Mouse (Mus musculus): ENCODE data around the gene Naip2. TPM values are rescaled to one million over a fixed set of nuclear protein-coding genes. Genes with fewer than 3 reads are reported as not detected.

The Naip2 gene
- polyA plus RNA-seq, 1 experiment from 2014 or later = 1.4 TPM

- H3K9ac ChIP-seq (replicated peaks) = no peak overlapping the region
- peaks cover 6% of the 10 kb centered on the region; the same call in 1 of the 2 replicates for H3K4me1 ChIP-seq (ENCODE audit: insufficient read depth)
- H3K27me3 ChIP-seq (ENCODE audit: insufficient read depth, low read length) = no peaks in the 10 kb centered on the region
- H3K9me3 ChIP-seq (ENCODE audit: low read length) = no peaks in the 10 kb centered on the region
- WGBS (ENCODE audit: insufficient replicate concordance) = 33% methylated on average over 5 of the region's 5 CpGs
- no peak overlapping the region for H3K27ac ChIP-seq (ENCODE audit: low read depth)
- TF ChIP-seq EP300 (IDR thresholded peaks at IDR 0.05; ENCODE audit: low read depth) (no peak), CTCF (IDR thresholded peaks at IDR 0.05; ENCODE audit: low read depth) (peak; percentile 74)
- H3K36me3 ChIP-seq (replicated peaks; ENCODE audit: insufficient read depth, low read length) = no peaks in the 10 kb centered on the region
- no peak overlapping the region for H3K4me3 ChIP-seq (ENCODE audit: low read depth, low read length)
- no peak for DNase-seq
- no peak for ATAC-seq
- H3K4me2 ChIP-seq (ENCODE audit: low read depth, low read length) = no peak overlapping the region
Observed at GRCm38 (mm10) chr13:100112218-100112972, 89.5 kb downstream of the Naip2 start.

GRCm38 (mm10) chr13:100107652-100108472, 94.0 kb downstream of the Naip2 start, which contains the start of gene Serf1:
Gene Serf1, plus strand, starts transcription at chr13:100108012.
- 3% methylated on average over 74 of the region's 76 CpGs for WGBS (ENCODE audit: insufficient replicate concordance)
- no peak for TF ChIP-seq EP300 (IDR thresholded peaks at IDR 0.05; ENCODE audit: low read depth)
- TF ChIP-seq CTCF (IDR thresholded peaks at IDR 0.05; ENCODE audit: low read depth) = no peak
- Histone ChIP-seq H3K27me3 (ENCODE audit: insufficient read depth, low read length) (no peaks in the 10 kb centered on the region), H3K4me2 (ENCODE audit: low read depth, low read length) (peak within 1 kb of the TSS; percentile 96), H3K9me3 (ENCODE audit: low read length) (no peaks in the 10 kb centered on the region), H3K4me1 (ENCODE audit: insufficient read depth) (peaks cover 11% of the 10 kb centered on the region; the same call in 1 of the 2 replicates), H3K27ac (ENCODE audit: low read depth) (no peak within 1 kb of the TSS), H3K36me3 (replicated peaks; ENCODE audit: insufficient read depth, low read length) (no peaks in the 10 kb centered on the region), H3K9ac (replicated peaks) (peak within 1 kb of the TSS; percentile 60), H3K4me3 (ENCODE audit: low read depth, low read length) (peak within 1 kb of the TSS; percentile 63)
- ATAC-seq (peak; percentile 43), DNase-seq (peak; percentile 84)

- H3K27ac ChIP-seq (ENCODE audit: low read depth) = peak within 1 kb of the TSS; percentile 93
- TF ChIP-seq CTCF (IDR thresholded peaks at IDR 0.05; ENCODE audit: low read depth) (no peak), EP300 (IDR thresholded peaks at IDR 0.05; ENCODE audit: low read depth) (peak; percentile 59)
- under 1% methylated on average over 44 of the region's 44 CpGs for WGBS (ENCODE audit: insufficient replicate concordance)
- peak within 1 kb of the TSS; percentile 89 for H3K9ac ChIP-seq (replicated peaks)
- H3K27me3 ChIP-seq (ENCODE audit: insufficient read depth, low read length) = no peaks in the 10 kb centered on the region
- H3K4me3 ChIP-seq (ENCODE audit: low read depth, low read length) = peak within 1 kb of the TSS; percentile 90
- no peaks in the 10 kb centered on the region for H3K9me3 ChIP-seq (ENCODE audit: low read length)
- peak; percentile 87 for ATAC-seq
- H3K36me3 ChIP-seq (replicated peaks; ENCODE audit: insufficient read depth, low read length) = no peaks in the 10 kb centered on the region; the same call in 1 of the 2 replicates
- H3K4me2 ChIP-seq (ENCODE audit: low read depth, low read length) = peak within 1 kb of the TSS; percentile 84
- peak; percentile 95 for DNase-seq
- peaks cover 18% of the 10 kb centered on the region for H3K4me1 ChIP-seq (ENCODE audit: insufficient read depth)
Observed at GRCm38 (mm10) chr13:100103748-100104254, 98.1 kb downstream of the Naip2 start, which contains the start of gene Bdp1. Gene Bdp1, minus strand, starts transcription at chr13:100104070.

GRCm38 (mm10) chr13:100103052-100103658, 98.7 kb downstream of the Naip2 start:
- no peaks in the 10 kb centered on the region; the same call in 1 of the 2 replicates for H3K36me3 ChIP-seq (replicated peaks; ENCODE audit: insufficient read depth, low read length)
- H3K27me3 ChIP-seq (ENCODE audit: insufficient read depth, low read length) = no peaks in the 10 kb centered on the region
- peak overlapping the region; percentile 90 for H3K4me3 ChIP-seq (ENCODE audit: low read depth, low read length)
- DNase-seq (no peak), ATAC-seq (no peak)
- peaks cover 18% of the 10 kb centered on the region for H3K4me1 ChIP-seq (ENCODE audit: insufficient read depth)
- H3K27ac ChIP-seq (ENCODE audit: low read depth) = peak overlapping the region; percentile 93
- TF ChIP-seq CTCF (IDR thresholded peaks at IDR 0.05; ENCODE audit: low read depth) = no peak
- no peak for TF ChIP-seq EP300 (IDR thresholded peaks at IDR 0.05; ENCODE audit: low read depth)
- peak overlapping the region; percentile 84 for H3K4me2 ChIP-seq (ENCODE audit: low read depth, low read length)
- 2% methylated on average over 15 of the region's 15 CpGs for WGBS (ENCODE audit: insufficient replicate concordance)
- H3K9me3 ChIP-seq (ENCODE audit: low read length) = no peaks in the 10 kb centered on the region
- peak overlapping the region; percentile 89 for H3K9ac ChIP-seq (replicated peaks)

- Histone ChIP-seq H3K27me3 (ENCODE audit: insufficient read depth, low read length) (no peaks in the 10 kb centered on the region), H3K36me3 (replicated peaks; ENCODE audit: insufficient read depth, low read length) (peaks cover 34% of the 10 kb centered on the region), H3K4me1 (ENCODE audit: insufficient read depth) (peaks cover 7% of the 10 kb centered on the region), H3K9me3 (ENCODE audit: low read length) (no peaks in the 10 kb centered on the region), H3K27ac (ENCODE audit: low read depth) (no peak overlapping the region), H3K4me3 (ENCODE audit: low read depth, low read length) (no peak overlapping the region), H3K9ac (replicated peaks) (no peak overlapping the region), H3K4me2 (ENCODE audit: low read depth, low read length) (no peak overlapping the region)
- 48% methylated on average over 6 of the region's 6 CpGs for WGBS (ENCODE audit: insufficient replicate concordance)
- TF ChIP-seq CTCF (IDR thresholded peaks at IDR 0.05; ENCODE audit: low read depth) (no peak), EP300 (IDR thresholded peaks at IDR 0.05; ENCODE audit: low read depth) (no peak)
- ATAC-seq (no peak), DNase-seq (no peak)
Observed at GRCm38 (mm10) chr13:100098808-100099207, 103.1 kb downstream of the Naip2 start.

Other genes starting within 250 kb of the Naip2 start
- gene Mccc2, start 186.5 kb downstream of the Naip2 start, polyA plus RNA-seq (2015; fragmentation: Nextera tagmentation; extraction: Ambion mirVana) = 32.5 and 35.7 TPM in 2 replicates
- gene Bdp1, start 98.0 kb downstream of the Naip2 start, polyA plus RNA-seq (2015; fragmentation: Nextera tagmentation; extraction: Ambion mirVana) = 7.3 and 9.1 TPM in 2 replicates
- 15.1 and 15.5 TPM in 2 replicates for gene Serf1, start 94.1 kb downstream of the Naip2 start, polyA plus RNA-seq (2015; fragmentation: Nextera tagmentation; extraction: Ambion mirVana)
- gene Smn1, start 77.2 kb downstream of the Naip2 start, polyA plus RNA-seq (2015; fragmentation: Nextera tagmentation; extraction: Ambion mirVana) = 13.0 and 14.6 TPM in 2 replicates
- 0.50 and 0.53 TPM in 2 replicates for gene Naip5, start 44.2 kb upstream of the Naip2 start, polyA plus RNA-seq (2015; fragmentation: Nextera tagmentation; extraction: Ambion mirVana)
- gene Naip6, start 115.6 kb upstream of the Naip2 start, polyA plus RNA-seq (2015; fragmentation: Nextera tagmentation; extraction: Ambion mirVana) = 0.30 and 0.35 TPM in 2 replicates